Mouse (Mus musculus) neutrophil, adult 83 days (primary cell): ENCODE data around the gene Vmn1r93. TPM values are rescaled to one million over a fixed set of nuclear protein-coding genes. Genes with fewer than 3 reads are reported as not detected.

Source experiments
- total RNA-seq, 2 experiments: library from RNA; stranded (reverse); gene quantifications; one replicate each; pipeline ENCODE4 v1.2.4; 2023

The Vmn1r93 gene
- not detected for total RNA-seq

DNA sequence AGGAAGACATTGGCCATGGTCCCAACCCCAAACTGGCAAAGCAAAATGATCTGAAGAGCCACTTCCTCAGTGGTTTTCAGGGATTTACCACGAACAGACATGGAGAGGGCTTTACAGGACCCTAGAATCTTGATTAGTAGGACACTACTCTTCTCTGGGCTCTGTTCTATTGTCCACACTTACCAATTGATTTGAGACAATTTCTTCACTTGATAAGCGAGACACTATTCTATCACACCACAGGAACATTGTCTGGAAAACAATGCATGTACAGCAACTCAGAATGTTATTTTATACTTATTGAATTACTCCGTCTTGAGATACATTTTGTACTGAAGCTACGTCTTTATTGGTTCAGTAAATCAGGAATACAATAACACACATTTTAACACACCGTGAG lies at the start of gene Vmn1r93:
Vmn1r93 (minus strand) TSS at position 101 of the 400 bp plus-strand sequence.

DNA sequence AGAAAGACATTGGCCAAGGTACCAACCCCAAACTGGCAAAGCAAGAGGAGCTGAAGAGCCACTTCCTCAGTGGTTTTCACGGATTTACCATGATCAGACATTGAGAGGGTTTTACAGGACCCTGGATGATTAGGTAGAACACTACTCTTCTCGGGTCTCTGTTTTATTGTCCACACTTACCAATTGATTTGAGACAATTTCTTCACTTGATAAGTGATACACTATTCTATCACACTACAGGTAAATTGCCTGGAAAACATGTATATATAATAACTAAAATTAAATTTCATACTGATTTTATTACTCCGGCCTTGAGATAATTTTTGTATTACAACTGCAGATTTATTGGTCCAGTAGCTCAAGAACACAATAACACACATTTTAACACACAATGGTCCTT lies 29.4 kb upstream of the Vmn1r93 start, which contains the start of gene Vmn1r94:
Vmn1r94 (minus strand) TSS at position 101 of the 400 bp plus-strand sequence.

DNA sequence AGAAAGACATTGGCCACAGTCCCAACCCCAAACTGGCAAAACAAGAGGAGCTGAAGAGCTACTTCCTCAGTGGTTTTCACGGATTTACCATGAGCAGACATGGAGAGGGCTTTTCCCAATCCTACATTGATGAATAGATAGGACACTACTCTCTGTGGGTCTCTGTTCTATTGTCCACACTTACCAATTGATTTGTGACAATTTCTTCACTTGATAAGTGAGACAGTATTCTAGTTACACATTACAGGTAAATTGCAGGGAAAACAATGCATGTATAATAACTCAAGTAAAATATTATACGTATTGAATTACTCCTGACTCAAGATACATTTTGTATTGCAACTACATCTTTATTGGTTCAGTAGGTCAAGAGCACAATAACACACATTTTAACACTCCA lies 16.4 kb downstream of the Vmn1r93 start, which contains the start of gene Gm16442:
Gm16442 (minus strand) TSS at position 101 of the 400 bp plus-strand sequence.

DNA sequence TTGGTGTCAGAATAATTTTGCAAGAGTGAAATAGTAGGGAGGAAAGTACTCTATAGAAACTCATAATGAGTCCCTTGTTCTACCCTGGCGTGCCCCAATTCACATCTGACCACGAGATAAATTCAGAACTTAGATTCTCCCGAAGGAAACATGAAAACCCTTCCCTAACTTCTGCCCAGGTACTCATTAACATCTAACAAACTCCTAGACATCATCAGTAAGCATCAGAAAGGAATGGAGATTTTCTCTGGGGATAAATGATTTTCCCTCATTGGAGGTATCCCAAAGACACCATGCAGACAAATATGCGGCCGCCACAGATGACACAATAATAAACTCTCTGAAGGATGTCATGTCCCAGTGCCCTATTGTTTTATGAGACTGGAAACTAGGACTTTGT lies 39.5 kb downstream of the Vmn1r93 start, which contains the start of gene Vmn1r91:
Vmn1r91 (plus strand) TSS at position 301 of the 400 bp plus-strand sequence.

Other genes starting within 250 kb of the Vmn1r93 start
- gene Pvr, start 217.9 kb downstream of the Vmn1r93 start, total RNA-seq: 1 to 10 TPM; 4.1 to 5.1 TPM
- gene Igsf23, start 188.3 kb downstream of the Vmn1r93 start, total RNA-seq: not detected
- not detected for gene Ceacam20, start 173.7 kb downstream of the Vmn1r93 start, total RNA-seq
- gene Nlrp9b, start 147.6 kb downstream of the Vmn1r93 start, total RNA-seq: not detected
- not detected for gene Vmn1r91, start 39.4 kb downstream of the Vmn1r93 start, total RNA-seq
- gene Gm16442, start 16.5 kb downstream of the Vmn1r93 start, total RNA-seq: not detected
- not detected for gene Vmn1r94, start 29.3 kb upstream of the Vmn1r93 start, total RNA-seq
- gene Vmn1r95, start 54.6 kb upstream of the Vmn1r93 start, total RNA-seq: not detected
- not detected for gene Gm6164, start 66.5 kb upstream of the Vmn1r93 start, total RNA-seq
- gene Gm4498, start 94.7 kb upstream of the Vmn1r93 start, total RNA-seq: not detected
- gene Gm5890, start 123.7 kb upstream of the Vmn1r93 start, total RNA-seq: not detected
- gene Gm4133, start 195.0 kb upstream of the Vmn1r93 start, total RNA-seq: not detected
- gene Gm5728, start 236.3 kb upstream of the Vmn1r93 start, total RNA-seq: not detected